Mouse (Mus musculus) lung, adult 10 weeks (tissue): ENCODE results near the gene E2f8. TPM values are rescaled to one million over a fixed set of nuclear protein-coding genes. Genes with fewer than 3 reads are reported as not detected.

ENCODE experiments used
- polyA plus RNA-seq: library from polyadenylated mRNA; stranded (reverse); fragments of 350-450 nt; fragmentation: Illumina TruSeq; extraction: RNeasy Lipid Tissue Mini Kit (QIAGEN cat#74804); gene quantifications from one replicate; pipeline ENCODE4 v1.2.3, GENCODE M21; 2014; ENCODE audit warnings: low read depth, low replicate concordance; ENCODE audit not compliant: insufficient read depth

Gene E2f8
- 0.39 TPM for polyA plus RNA-seq

GRCm38 (mm10) chr7:48881486-48881885 is at the start of gene E2f8:
Gene E2f8 (minus strand): TSS chr7:48881596.

GRCm38 (mm10) chr7:48908521-48909341 is 27.3 kb upstream of the E2f8 start, which contains the start of gene Nav2:
Gene Nav2 (plus strand): TSS chr7:48908716.

DNA sequence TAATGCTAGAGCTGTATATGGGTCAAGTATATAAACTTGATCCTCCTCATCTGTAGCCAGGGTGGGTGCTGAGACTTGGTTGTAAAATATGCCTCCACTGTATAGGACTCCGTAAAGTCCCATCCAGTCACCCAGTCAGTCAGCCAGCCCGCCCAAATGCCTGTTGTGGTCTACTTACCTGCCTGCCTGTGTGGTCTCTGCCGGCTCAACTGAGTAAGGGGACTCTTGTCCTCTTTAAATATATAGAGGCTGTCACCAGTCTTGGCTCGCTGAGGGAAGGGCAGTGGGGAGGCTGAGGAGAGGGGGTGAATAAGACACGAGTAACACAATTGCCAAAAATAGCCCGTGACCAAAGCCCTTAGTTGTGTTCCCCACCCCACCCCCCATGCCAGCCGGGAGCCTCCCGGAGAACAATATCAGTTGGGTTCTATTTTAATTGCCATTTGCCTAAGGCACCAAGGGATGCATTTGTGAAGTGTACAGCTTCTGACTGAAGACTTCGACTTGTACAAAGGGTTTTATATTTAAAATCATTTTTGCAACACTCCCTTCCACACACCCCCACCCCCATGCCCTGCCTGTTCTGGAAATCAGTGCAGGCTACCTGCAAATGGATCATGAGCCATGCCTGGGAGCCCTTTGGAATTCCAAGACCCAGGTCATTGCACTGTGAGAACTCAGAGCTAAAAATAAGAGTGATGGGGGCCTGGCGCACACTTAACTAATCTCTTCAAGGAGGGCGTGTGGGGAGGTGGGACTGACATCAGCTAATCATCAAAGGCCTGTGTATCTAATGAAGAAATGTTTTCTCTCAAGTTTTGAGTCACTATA is 33.4 kb downstream of the E2f8 start, which contains the start of gene Csrp3:
Csrp3 (minus strand) TSS at position 214 of the 831 bp plus-strand sequence.

Other genes with a start within 250 kb of the E2f8 start
- not detected for gene Mrgprb3, start 237.8 kb downstream of the E2f8 start, polyA plus RNA-seq
- 7.5 TPM for gene Zdhhc13, start 92.6 kb downstream of the E2f8 start, polyA plus RNA-seq
- 61.8 TPM for gene Csrp3, start 33.6 kb downstream of the E2f8 start, polyA plus RNA-seq
- gene Nav2, start 27.1 kb upstream of the E2f8 start, polyA plus RNA-seq: 3.9 TPM